Mouse (Mus musculus) olfactory bulb, adult 2 months (tissue): Measurements from ENCODE around the gene Ergic1. TPM values are rescaled to one million over a fixed set of nuclear protein-coding genes. Genes with fewer than 3 reads are reported as not detected.

Experiments
- H3K27ac ChIP-seq: fragments of 200-500 bp; 2 replicates; pipeline ENCODE4 v1.5.1; 2012; ENCODE audit warnings: low read depth, low read length; ENCODE audit not compliant: insufficient read depth
- H3K4me1 ChIP-seq: fragments of 200-500 bp; 2 replicates; pipeline ENCODE4 v1.6.1; 2012; ENCODE audit warnings: low read length; ENCODE audit not compliant: control insufficient read depth, insufficient read depth
- H3K4me3 ChIP-seq: fragments of 200-500 bp; 2 replicates; pipeline ENCODE4 v1.5.1; 2012; ENCODE audit warnings: mild to moderate bottlenecking, low read depth, low read length, moderate library complexity; ENCODE audit not compliant: insufficient read depth
- CTCF ChIP-seq: fragments of 200-500 bp; IDR thresholded peaks from 2 replicates; pipeline ENCODE4 v1.5.1; 2012; ENCODE audit warnings: low read depth, mild to moderate bottlenecking, low read length, moderate library complexity; ENCODE audit not compliant: insufficient read depth
- POLR2A ChIP-seq: fragments of 200-500 bp; IDR thresholded peaks from 2 replicates; pipeline ENCODE4 v1.6.1; 2012; ENCODE audit warnings: mild to moderate bottlenecking, low read depth, low read length, moderate library complexity; ENCODE audit not compliant: insufficient read depth
- WGBS: fragments of 180-500 bp; shearing (Covaris S2); methylation state at CpG from one replicate; pipeline ENCODE4 v1.1.7; 2018; 5-methylcytosine and 5-hydroxymethylcytosine counted together
- polyA plus RNA-seq: library from polyadenylated mRNA; stranded (reverse); fragments of >200 nt; gene quantifications from 2 replicates; pipeline ENCODE4 v1.2.4, GENCODE M21; 2012; ENCODE audit warnings: low replicate concordance; ENCODE audit not compliant: missing spikeins, insufficient read depth, insufficient read length

The Ergic1 gene
- polyA plus RNA-seq, 1 experiment = not detected

DNA sequence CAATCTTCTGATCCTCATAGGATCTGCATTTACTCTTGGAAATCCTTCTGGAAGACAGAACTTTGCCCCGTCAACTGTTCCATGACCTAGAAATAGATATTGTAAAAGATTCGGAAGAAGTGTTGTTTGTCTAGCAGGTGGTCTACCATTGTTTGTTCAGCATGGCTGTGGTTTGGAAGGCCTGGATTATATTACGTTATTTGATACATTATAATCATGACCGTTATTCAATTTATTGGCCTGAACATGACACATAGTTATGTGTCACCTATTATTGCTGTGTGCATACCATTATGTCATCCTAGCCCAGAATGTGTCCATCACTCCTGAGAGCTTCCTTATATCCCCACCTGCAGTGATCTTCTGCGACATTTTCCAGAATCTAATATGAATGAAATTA is 37.6 kb downstream of the Ergic1 start:
- 91% methylated on average over 5 of the region's 5 CpGs for WGBS
- Histone ChIP-seq H3K4me3 (no peak overlapping the region), H3K27ac (no peak overlapping the region), H3K4me1 (peaks cover 48% of the 10 kb centered on the region)
- no peak for TF ChIP-seq POLR2A
- no peak for TF ChIP-seq CTCF

DNA sequence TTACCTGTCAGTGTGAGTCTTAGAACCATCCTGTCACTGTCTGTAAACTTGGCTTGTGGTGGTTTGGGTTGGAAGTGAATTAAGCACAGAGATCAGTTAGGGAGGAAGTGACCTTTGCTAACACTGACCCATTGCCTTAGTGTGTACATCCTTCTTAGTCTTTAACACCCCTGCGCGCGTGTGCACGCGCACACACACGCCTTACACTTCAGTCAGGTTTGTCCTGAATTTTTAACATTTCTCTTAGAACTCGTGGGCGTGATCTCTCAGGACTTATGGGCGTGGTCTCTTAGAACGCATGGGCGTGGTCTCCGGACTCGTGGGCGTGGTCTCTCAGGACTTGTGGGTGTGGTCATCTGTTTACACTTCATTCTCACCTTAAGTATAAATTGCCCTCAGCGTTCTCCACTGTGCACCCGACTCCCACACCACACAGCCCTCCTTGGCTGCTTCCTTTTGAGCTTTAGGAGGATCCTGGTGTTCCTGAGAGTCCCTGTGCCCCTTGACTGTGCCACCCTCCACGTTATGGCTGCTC is 39.7 kb downstream of the Ergic1 start:
- 76% methylated on average over 17 of the region's 17 CpGs for WGBS

DNA sequence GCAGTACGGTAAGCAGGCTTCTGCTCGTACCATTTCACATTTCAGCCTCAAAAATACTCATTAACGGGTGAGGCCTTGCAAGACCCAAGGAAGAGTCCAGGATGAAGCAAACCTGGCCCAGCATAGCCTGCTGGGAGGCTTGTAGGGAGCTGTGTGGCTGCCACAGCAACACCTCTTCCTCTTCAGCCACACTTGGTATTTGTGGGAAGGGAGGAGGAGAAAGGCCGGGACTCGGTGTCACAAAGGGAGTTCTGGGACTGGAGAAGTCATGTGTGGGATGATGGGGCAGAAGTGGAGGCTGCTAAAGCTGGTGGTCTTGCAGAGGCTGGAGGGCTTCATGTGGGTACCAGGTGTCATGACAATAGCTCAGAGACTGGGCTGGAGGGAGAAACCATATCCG is 40.2 kb downstream of the Ergic1 start:
- Histone ChIP-seq H3K27ac (peak overlapping the region; percentile 0; the same call in 1 of the 2 replicates), H3K4me3 (no peak overlapping the region), H3K4me1 (peaks cover 40% of the 10 kb centered on the region)
- 58% methylated on average over 6 of the region's 6 CpGs for WGBS
- no peak for TF ChIP-seq POLR2A
- no peak for TF ChIP-seq CTCF

More for the DNA sequence above, 39.7 kb downstream of the Ergic1 start:
- Histone ChIP-seq H3K27ac (0 out of 2 replicates have a peak overlapping the region, but pooled peaks have one; percentile 0), H3K4me1 (peaks cover 44% of the 10 kb centered on the region), H3K4me3 (no peak overlapping the region)
- no peak for TF ChIP-seq CTCF
- TF ChIP-seq POLR2A = no peak

DNA sequence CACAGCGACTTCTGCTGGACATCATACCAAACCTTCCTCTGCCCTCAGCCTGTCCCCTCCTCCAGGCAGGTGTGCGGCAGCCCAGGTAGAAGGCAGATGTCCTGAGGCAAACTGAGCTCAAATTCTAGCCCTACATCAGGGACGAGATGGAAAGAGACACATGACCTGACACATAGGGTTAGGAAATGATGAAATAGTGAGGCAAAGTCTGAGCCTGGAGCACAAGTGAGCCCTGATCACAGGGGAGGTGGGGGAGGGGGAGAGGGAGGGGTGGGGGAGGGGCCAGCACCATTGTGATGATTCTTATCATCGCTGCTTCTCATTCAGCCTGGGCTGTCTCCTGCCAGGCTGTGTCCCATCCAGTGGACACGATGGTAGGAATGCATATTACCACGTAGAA is 40.6 kb downstream of the Ergic1 start:
- Histone ChIP-seq H3K4me3 (no peak overlapping the region), H3K27ac (peak overlapping the region; percentile 32; the same call in 1 of the 2 replicates), H3K4me1 (peaks cover 37% of the 10 kb centered on the region)
- 72% methylated on average over 6 of the region's 6 CpGs for WGBS
- TF ChIP-seq CTCF (no peak), POLR2A (no peak)

DNA sequence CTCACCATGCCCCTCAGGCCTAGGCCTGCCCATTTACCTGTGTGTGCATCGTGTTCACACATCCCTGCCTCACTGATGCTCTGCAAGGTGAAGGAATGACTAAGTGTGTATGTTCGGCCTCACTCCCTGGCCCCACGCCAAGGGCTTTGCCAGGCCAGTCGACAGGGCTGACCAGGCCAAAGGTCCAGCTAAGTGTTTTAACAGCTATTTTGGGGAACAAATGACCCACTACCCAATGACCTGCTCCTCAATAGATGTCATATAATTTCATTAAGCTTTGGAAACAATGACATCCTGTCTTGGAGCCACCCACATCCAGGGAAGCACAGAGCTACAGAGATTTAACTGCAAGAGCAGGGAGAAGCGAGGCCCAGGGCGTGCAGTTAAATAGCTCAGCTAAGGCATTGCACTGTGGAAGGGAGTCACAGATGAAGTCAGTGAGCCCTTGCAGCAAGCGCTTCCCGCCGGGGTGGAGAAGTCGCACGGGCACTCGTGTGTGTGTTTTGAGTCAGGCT is 41.1 kb downstream of the Ergic1 start:
- WGBS = 30% methylated on average over 12 of the region's 12 CpGs
- H3K27ac ChIP-seq = peak overlapping the region; percentile 32
- peaks cover 33% of the 10 kb centered on the region for H3K4me1 ChIP-seq
- no peak overlapping the region for H3K4me3 ChIP-seq
- no peak for TF ChIP-seq CTCF
- no peak for TF ChIP-seq POLR2A

DNA sequence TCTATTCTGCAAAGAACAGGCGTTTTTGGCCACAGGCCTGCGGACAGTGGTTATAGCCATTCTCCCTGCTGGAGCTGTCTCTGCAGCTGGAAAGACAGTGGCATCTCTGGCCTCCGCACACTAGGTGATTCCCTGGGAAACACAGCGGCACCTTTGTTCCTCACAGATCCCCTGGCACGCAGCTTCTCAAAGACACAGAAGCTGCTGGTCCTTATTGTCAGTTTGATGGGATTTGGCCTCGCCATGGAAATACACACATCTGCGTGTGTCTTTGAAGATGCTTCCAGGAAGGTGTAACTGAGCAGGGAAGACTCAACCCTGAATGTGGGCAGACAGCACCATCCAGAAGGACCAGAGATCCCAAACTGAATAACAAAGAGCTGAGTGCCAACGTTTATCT is 42.0 kb downstream of the Ergic1 start:
- no peak overlapping the region for H3K4me3 ChIP-seq
- WGBS = 81% methylated on average over 8 of the region's 8 CpGs
- TF ChIP-seq POLR2A (no peak), CTCF (no peak)
- H3K4me1 ChIP-seq = peaks cover 34% of the 10 kb centered on the region
- no peak overlapping the region for H3K27ac ChIP-seq

DNA sequence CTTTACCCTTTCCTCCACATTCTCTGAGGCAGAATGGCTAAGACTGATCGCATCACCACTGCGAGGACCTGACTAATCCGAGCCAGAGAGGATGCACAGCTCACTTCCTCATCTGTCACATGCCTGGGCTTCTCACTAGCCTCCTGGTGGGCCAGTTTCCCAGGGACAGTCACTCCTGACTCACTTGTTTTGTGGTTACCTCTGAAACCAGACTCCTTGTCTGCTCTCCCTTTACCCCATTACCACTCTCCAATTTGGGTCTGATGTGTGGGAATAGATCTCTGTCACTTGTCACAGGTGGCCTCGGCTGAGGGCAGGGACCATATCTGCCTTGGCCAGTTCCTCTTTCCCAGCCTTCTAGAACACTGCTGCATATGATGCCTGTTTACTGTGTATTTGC is 44.3 kb downstream of the Ergic1 start:
- H3K27ac ChIP-seq = no peak overlapping the region
- no peak for TF ChIP-seq CTCF
- no peak for TF ChIP-seq POLR2A
- peaks cover 50% of the 10 kb centered on the region for H3K4me1 ChIP-seq
- 79% methylated on average over 4 of the region's 4 CpGs for WGBS
- no peak overlapping the region for H3K4me3 ChIP-seq

DNA sequence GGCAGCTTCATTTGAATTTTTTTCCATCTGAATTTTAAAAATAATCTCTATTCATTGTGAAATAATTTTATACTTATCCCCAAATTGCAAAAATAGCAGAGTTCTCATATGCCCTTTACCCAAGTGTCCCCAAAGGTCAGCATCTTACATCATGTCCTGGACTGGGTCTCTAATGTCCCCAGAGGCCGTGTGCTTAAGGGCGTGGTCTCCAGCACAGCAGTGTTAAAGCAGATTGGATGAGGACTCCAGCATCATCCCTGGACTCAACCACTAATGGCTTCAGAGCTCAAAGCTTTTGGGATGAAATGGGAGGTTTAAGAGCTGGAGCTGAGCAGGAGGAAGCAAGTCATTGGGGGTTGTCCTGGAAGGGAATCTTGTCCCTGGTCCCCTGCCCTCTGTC is 45.2 kb downstream of the Ergic1 start:
- TF ChIP-seq POLR2A = no peak
- H3K27ac ChIP-seq = no peak overlapping the region
- WGBS = 90% methylated on average over 2 of the region's 2 CpGs

DNA sequence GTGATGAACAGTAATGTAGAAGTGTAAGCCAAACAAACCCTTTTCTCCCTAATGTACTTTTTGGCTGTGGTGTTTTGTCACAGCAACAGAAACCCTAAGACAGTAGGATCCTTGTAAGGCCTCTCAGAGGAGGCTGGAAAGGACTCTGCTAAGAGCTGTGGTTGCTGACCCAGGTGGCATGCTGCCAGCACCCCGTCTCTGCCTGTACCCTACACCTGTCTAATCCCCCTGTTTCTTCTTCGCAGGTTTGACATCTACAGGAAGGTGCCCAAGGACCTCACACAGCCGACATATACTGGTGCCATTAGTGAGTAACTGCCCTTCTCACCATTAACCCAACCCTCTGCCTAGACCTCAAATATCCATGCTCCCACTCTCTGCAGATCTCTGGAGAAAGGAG is 47.1 kb downstream of the Ergic1 start:
- Histone ChIP-seq H3K4me3 (no peak overlapping the region), H3K27ac (peak overlapping the region; percentile 12; the same call in 1 of the 2 replicates), H3K4me1 (peaks cover 43% of the 10 kb centered on the region)
- no peak for TF ChIP-seq POLR2A
- 87% methylated on average over 3 of the region's 3 CpGs for WGBS

More for the DNA sequence above, 45.2 kb downstream of the Ergic1 start:
- peaks cover 51% of the 10 kb centered on the region for H3K4me1 ChIP-seq
- no peak overlapping the region for H3K4me3 ChIP-seq
